Comparison of ENCODE assay signal across 8 mouse cellular contexts in genomic region chr9:120583314-120583713, GRCm38 (mm10). TPM values are rescaled to one million over a fixed set of nuclear protein-coding genes. Genes with fewer than 3 reads are reported as not detected.
DNase-seq lines count a peak whose midpoint lies in the region; ATAC-seq and TF ChIP-seq lines count a peak whose summit lies in the region.

No protein-coding gene starts in this region.

- no peak for DNase-seq in heart, postnatal 36 days
- DNase-seq in spleen, adult 2 months (ENCODE audit: low read depth in 1 of 2, low spot score in 2 of 2) = no peak
- DNase-seq in spleen, postnatal 4 days (ENCODE audit: low spot score in 2 of 2) = no peak
- DNase-seq in liver, embryonic 14.5 days (ENCODE audit: low read depth in 3 of 3, low spot score in 3 of 3) = no peak
- DNase-seq in thymus, postnatal 4 days = peak; percentile 67
- no peak for DNase-seq in kidney, postnatal 36 days
- DNase-seq in adrenal gland, adult 8-10 months = no peak

- peak overlapping the region; percentile 94 for H3K4me2 ChIP-seq in heart, embryonic 12.5 days
- H3K4me2 ChIP-seq in liver, embryonic 14.5 days (ENCODE audit: low read depth) = peak overlapping the region; percentile 65

- no peaks in the 10 kb centered on the region for H3K27me3 ChIP-seq in heart, embryonic 12.5 days (replicated peaks)
- no peaks in the 10 kb centered on the region for H3K27me3 ChIP-seq in spleen, adult 2 months (ENCODE audit: control insufficient read depth, insufficient read depth, low read length)
- no peaks in the 10 kb centered on the region for H3K27me3 ChIP-seq in liver, embryonic 14.5 days (ENCODE audit: control insufficient read depth, insufficient read depth, low read length)

- WGBS in heart, embryonic 12.5 days = 75% methylated on average over 3 of the region's 3 CpGs
- WGBS in spleen, adult 2 months = 65% methylated on average over 3 of the region's 3 CpGs
- 55% methylated on average over 3 of the region's 3 CpGs for WGBS in liver, embryonic 14.5 days (ENCODE audit: insufficient replicate concordance)

- no peak for TF ChIP-seq EP300 in liver, embryonic 14.5 days (IDR thresholded peaks at IDR 0.05; ENCODE audit: low read depth)

- TF ChIP-seq CTCF in spleen, adult 2 months (IDR thresholded peaks at IDR 0.05; ENCODE audit: extremely low read depth, insufficient read depth, insufficient read length, insufficient replicate concordance) = no peak
- peak; percentile 35 for TF ChIP-seq CTCF in liver, embryonic 14.5 days (IDR thresholded peaks at IDR 0.05; ENCODE audit: low read depth)

- peak overlapping the region; percentile 64; the same call in 1 of the 2 replicates for H3K9ac ChIP-seq in heart, embryonic 12.5 days
- H3K9ac ChIP-seq in liver, embryonic 14.5 days (replicated peaks) = no peak overlapping the region; the same call in 1 of the 2 replicates

- peaks cover 12% of the 10 kb centered on the region for H3K4me1 ChIP-seq in heart, embryonic 12.5 days (replicated peaks)
- peaks cover 3% of the 10 kb centered on the region for H3K4me1 ChIP-seq in spleen, adult 2 months (ENCODE audit: control insufficient read depth, insufficient read depth, insufficient read length)
- peaks cover 4 to 15% of the 10 kb centered on the region in 2 experiments; a peak in 3 of 4 replicates for H3K4me1 ChIP-seq in liver, embryonic 14.5 days (replicated peaks; ENCODE audit: control insufficient read depth in 2 of 2, insufficient read depth in 2 of 2, low read length in 1 of 2)

- no peaks in the 10 kb centered on the region for H3K36me3 ChIP-seq in heart, embryonic 12.5 days
- no peaks in the 10 kb centered on the region for H3K36me3 ChIP-seq in spleen, adult 2 months (ENCODE audit: control insufficient read depth, insufficient read depth, low read length)
- no peaks in the 10 kb centered on the region for H3K36me3 ChIP-seq in liver, embryonic 14.5 days (replicated peaks; ENCODE audit: control insufficient read depth, insufficient read depth, low read depth)

- no peak overlapping the region for H3K27ac ChIP-seq in heart, embryonic 12.5 days (ENCODE audit: poor library complexity, severe bottlenecking)
- H3K27ac ChIP-seq in spleen, adult 2 months (ENCODE audit: insufficient read depth, low read length) = peak overlapping the region; percentile 57; the same call in 1 of the 2 replicates
- no peak overlapping the region for H3K27ac ChIP-seq in liver, embryonic 14.5 days

- H3K9me3 ChIP-seq in heart, embryonic 12.5 days (replicated peaks) = no peaks in the 10 kb centered on the region
- no peaks in the 10 kb centered on the region for H3K9me3 ChIP-seq in liver, embryonic 14.5 days (ENCODE audit: control insufficient read depth, low read length)

- ATAC-seq in heart, embryonic 12.5 days (ENCODE audit: insufficient number of reproducible peaks, low FRiP score) = no peak
- ATAC-seq in liver, embryonic 14.5 days (ENCODE audit: insufficient read depth) = no peak

- intact Hi-C loops in heart, postnatal 36 days (cut with DNase I) = loop anchor here (5.0 kb wide), 1 partner anchor 659 kb away; no protein-coding TSS in a partner anchor

- no peak overlapping the region for H3K4me3 ChIP-seq in heart, embryonic 12.5 days
- no peak overlapping the region for H3K4me3 ChIP-seq in spleen, adult 2 months (ENCODE audit: extremely low read depth, insufficient read depth, insufficient read length)
- H3K4me3 ChIP-seq in liver, embryonic 14.5 days (ENCODE audit: insufficient read depth in 1 of 2, low read depth in 2 of 2, low read length in 2 of 2) = no peak overlapping the region

- no peak for TF ChIP-seq POLR2A in spleen, adult 2 months (IDR thresholded peaks at IDR 0.05; ENCODE audit: low read depth, low read length)

RNA-seq across cellular contexts. Expression of gene Rpl14, which starts 12.1 kb away (rescaled TPM):
- polyA plus RNA-seq in heart, embryonic 12.5 days (2016; fragmentation: Nextera tagmentation; extraction: Ambion mirVana) = 476 and 492 TPM in 2 replicates
- total RNA-seq in heart, postnatal 36 days (2021) = 100 to 1,000 TPM; 283 to 295 TPM
- polyA plus RNA-seq in spleen, adult 2 months (2012; rRNA removed) = 353 and 541 TPM in 2 replicates
- 248 and 556 TPM in 2 replicates for polyA plus RNA-seq in liver, embryonic 14.5 days (2012; rRNA removed)
- 571 and 586 TPM in 2 replicates for polyA plus RNA-seq in liver, embryonic 14.5 days (2014; fragmentation: Nextera tagmentation; extraction: Ambion mirVana)
- 100 to 1,000 TPM; 496 to 577 (median 521) TPM for total RNA-seq in adrenal gland, adult 8-10 months (2022)

RNA-seq across cellular contexts. Expression of gene Entpd3, which starts 43.7 kb away (rescaled TPM):
- 0.14 and 0.37 TPM in 2 replicates for polyA plus RNA-seq in heart, embryonic 12.5 days (2016; fragmentation: Nextera tagmentation; extraction: Ambion mirVana)
- not detected for total RNA-seq in heart, postnatal 36 days (2021)
- polyA plus RNA-seq in spleen, adult 2 months (2012; rRNA removed) = 0.15 and 0.20 TPM in 2 replicates
- 0.01 and 0.02 TPM in 2 replicates for polyA plus RNA-seq in liver, embryonic 14.5 days (2012; rRNA removed)
- not detected in 2 replicates for polyA plus RNA-seq in liver, embryonic 14.5 days (2014; fragmentation: Nextera tagmentation; extraction: Ambion mirVana)
- 1 to 10 TPM in 2 of 4 experiments, under 1 TPM in 2; 0.15 to 4.7 (median 1.6) TPM for total RNA-seq in adrenal gland, adult 8-10 months (2022)
